Mouse (Mus musculus): ENCODE measurements around the gene Zfp296. TPM values are rescaled to one million over a fixed set of nuclear protein-coding genes. Genes with fewer than 3 reads are reported as not detected.
"Not testable (repeated sequence)": the region's sequence is repeated elsewhere in the genome, so short reads cannot be mapped to it uniquely, and the experiment has no call there.

The Zfp296 gene
- polyA plus RNA-seq, 1 experiment from 2014 or later, result not detected

- Histone ChIP-seq H3K27ac (ENCODE audit: low read length) (no peak overlapping the region), H3K27me3 (replicated peaks; ENCODE audit: control insufficient read depth, insufficient read depth, low read length) (no peaks in the 10 kb centered on the region), H3K4me3 (replicated peaks; ENCODE audit: low read length) (no peak overlapping the region), H3K36me3 (ENCODE audit: control insufficient read depth, insufficient read depth) (peaks cover 61% of the 10 kb centered on the region), H3K9ac (replicated peaks; ENCODE audit: low read depth, low read length) (no peak overlapping the region), H3K4me2 (ENCODE audit: low read length) (no peak overlapping the region), H3K4me1 (replicated peaks; ENCODE audit: control insufficient read depth, insufficient read depth, low read length) (no peaks in the 10 kb centered on the region), H3K9me3 (ENCODE audit: control insufficient read depth, low read length) (no peaks in the 10 kb centered on the region; the same call in 1 of the 2 replicates)
- ATAC-seq, result peak; percentile 48
- 48% methylated on average over 3 of the region's 3 CpGs for WGBS
Observed at GRCm38 (mm10) chr7:19589917-19590316, 12.8 kb downstream of the Zfp296 start.

- H3K4me1 ChIP-seq (replicated peaks; ENCODE audit: control insufficient read depth, insufficient read depth, low read length), result no peaks in the 10 kb centered on the region
- ATAC-seq, result no peak
- no peak overlapping the region for H3K9ac ChIP-seq (replicated peaks; ENCODE audit: low read depth, low read length)
- no peaks in the 10 kb centered on the region for H3K27me3 ChIP-seq (replicated peaks; ENCODE audit: control insufficient read depth, insufficient read depth, low read length)
- no peak overlapping the region for H3K27ac ChIP-seq (ENCODE audit: low read length)
- no peak overlapping the region for H3K4me3 ChIP-seq (replicated peaks; ENCODE audit: low read length)
- 94% methylated on average over 10 of the region's 10 CpGs for WGBS
- H3K4me2 ChIP-seq (ENCODE audit: low read length), result no peak overlapping the region
- H3K36me3 ChIP-seq (ENCODE audit: control insufficient read depth, insufficient read depth), result peaks cover 49% of the 10 kb centered on the region
- no peaks in the 10 kb centered on the region for H3K9me3 ChIP-seq (ENCODE audit: control insufficient read depth, low read length)
Observed at GRCm38 (mm10) chr7:19593061-19593730, 16.1 kb downstream of the Zfp296 start.

- ATAC-seq, result no peak; the same call in 1 of the 2 replicates
- peaks cover 9% of the 10 kb centered on the region for H3K36me3 ChIP-seq (ENCODE audit: control insufficient read depth, insufficient read depth)
- H3K9me3 ChIP-seq (ENCODE audit: control insufficient read depth, low read length), result no peaks in the 10 kb centered on the region
- no peak overlapping the region for H3K9ac ChIP-seq (replicated peaks; ENCODE audit: low read depth, low read length)
- H3K27me3 ChIP-seq (replicated peaks; ENCODE audit: control insufficient read depth, insufficient read depth, low read length), result no peaks in the 10 kb centered on the region
- WGBS, result 52% methylated on average over 5 of the region's 5 CpGs
- H3K4me2 ChIP-seq (ENCODE audit: low read length), result no peak overlapping the region
- no peak overlapping the region for H3K4me3 ChIP-seq (replicated peaks; ENCODE audit: low read length)
- peaks cover 29% of the 10 kb centered on the region for H3K4me1 ChIP-seq (replicated peaks; ENCODE audit: control insufficient read depth, insufficient read depth, low read length)
- H3K27ac ChIP-seq (ENCODE audit: low read length), result no peak overlapping the region
Observed at GRCm38 (mm10) chr7:19600562-19600961, 23.5 kb downstream of the Zfp296 start.

- Histone ChIP-seq H3K27me3 (replicated peaks; ENCODE audit: control insufficient read depth, insufficient read depth, low read length) (no peaks in the 10 kb centered on the region), H3K4me1 (replicated peaks; ENCODE audit: control insufficient read depth, insufficient read depth, low read length) (peaks cover 29% of the 10 kb centered on the region), H3K9me3 (ENCODE audit: control insufficient read depth, low read length) (no peaks in the 10 kb centered on the region), H3K9ac (replicated peaks; ENCODE audit: low read depth, low read length) (no peak overlapping the region), H3K36me3 (ENCODE audit: control insufficient read depth, insufficient read depth) (peaks cover 2% of the 10 kb centered on the region; the same call in 1 of the 2 replicates), H3K4me2 (ENCODE audit: low read length) (peak overlapping the region; percentile 57), H3K4me3 (replicated peaks; ENCODE audit: low read length) (peak overlapping the region; percentile 73; the same call in 1 of the 2 replicates), H3K27ac (ENCODE audit: low read length) (no peak overlapping the region)
- ATAC-seq, result no peak
- 76% methylated on average over 12 of the region's 12 CpGs for WGBS
Observed at GRCm38 (mm10) chr7:19603055-19603454, 26.0 kb downstream of the Zfp296 start.

GRCm38 (mm10) chr7:19603849-19604605 lies 26.9 kb downstream of the Zfp296 start, which contains the start of gene Clasrp:
Clasrp (minus strand) TSS chr7:19604486.
- peak; percentile 94 for ATAC-seq
- H3K9me3 ChIP-seq (ENCODE audit: control insufficient read depth, low read length), result no peaks in the 10 kb centered on the region
- peak within 1 kb of the TSS; percentile 57 for H3K4me2 ChIP-seq (ENCODE audit: low read length)
- under 1% methylated on average over 56 of the region's 57 CpGs for WGBS
- no peaks in the 10 kb centered on the region for H3K27me3 ChIP-seq (replicated peaks; ENCODE audit: control insufficient read depth, insufficient read depth, low read length)
- H3K27ac ChIP-seq (ENCODE audit: low read length), result peak within 1 kb of the TSS; percentile 48
- no peaks in the 10 kb centered on the region for H3K36me3 ChIP-seq (ENCODE audit: control insufficient read depth, insufficient read depth)
- H3K9ac ChIP-seq (replicated peaks; ENCODE audit: low read depth, low read length), result peak within 1 kb of the TSS; percentile 84
- H3K4me1 ChIP-seq (replicated peaks; ENCODE audit: control insufficient read depth, insufficient read depth, low read length), result peaks cover 29% of the 10 kb centered on the region
- peak within 1 kb of the TSS; percentile 73 for H3K4me3 ChIP-seq (replicated peaks; ENCODE audit: low read length)

- not testable (repeated sequence) for H3K9me3 ChIP-seq (ENCODE audit: control insufficient read depth, low read length); H3K36me3 ChIP-seq (ENCODE audit: control insufficient read depth, insufficient read depth); H3K27me3 ChIP-seq (replicated peaks; ENCODE audit: control insufficient read depth, insufficient read depth, low read length)
- Histone ChIP-seq H3K4me2 (ENCODE audit: low read length) (peak overlapping the region; percentile 57), H3K9ac (replicated peaks; ENCODE audit: low read depth, low read length) (peak overlapping the region; percentile 84; the same call in 1 of the 2 replicates), H3K27ac (ENCODE audit: low read length) (peak overlapping the region; percentile 48; the same call in 1 of the 2 replicates), H3K4me3 (replicated peaks; ENCODE audit: low read length) (peak overlapping the region; percentile 73), H3K4me1 (replicated peaks; ENCODE audit: control insufficient read depth, insufficient read depth, low read length) (peaks cover 29% of the 10 kb centered on the region)
- peak; percentile 3; the same call in 1 of the 2 replicates for ATAC-seq
- 60% methylated on average over 10 of the region's 10 CpGs for WGBS
Observed at GRCm38 (mm10) chr7:19604606-19605214, 27.6 kb downstream of the Zfp296 start.

GRCm38 (mm10) chr7:19607291-19607690 lies 30.2 kb downstream of the Zfp296 start:
- no peak for ATAC-seq
- H3K4me1 ChIP-seq (replicated peaks; ENCODE audit: control insufficient read depth, insufficient read depth, low read length), result peaks cover 15% of the 10 kb centered on the region
- 84% methylated on average over 5 of the region's 5 CpGs for whole genome bisulfite sequencing
- no peak overlapping the region for H3K4me3 ChIP-seq (replicated peaks; ENCODE audit: low read length)
- no peak overlapping the region for H3K4me2 ChIP-seq (ENCODE audit: low read length)
- H3K9ac ChIP-seq (replicated peaks; ENCODE audit: low read depth, low read length), result no peak overlapping the region
- H3K9me3 ChIP-seq (ENCODE audit: control insufficient read depth, low read length), result no peaks in the 10 kb centered on the region
- no peak overlapping the region for H3K27ac ChIP-seq (ENCODE audit: low read length)
- H3K36me3 ChIP-seq (ENCODE audit: control insufficient read depth, insufficient read depth), result no peaks in the 10 kb centered on the region
- H3K27me3 ChIP-seq (replicated peaks; ENCODE audit: control insufficient read depth, insufficient read depth, low read length), result no peaks in the 10 kb centered on the region

- Histone ChIP-seq H3K4me1 (replicated peaks; ENCODE audit: control insufficient read depth, insufficient read depth, low read length) (no peaks in the 10 kb centered on the region), H3K27ac (ENCODE audit: low read length) (no peak overlapping the region), H3K27me3 (replicated peaks; ENCODE audit: control insufficient read depth, insufficient read depth, low read length) (no peaks in the 10 kb centered on the region), H3K9ac (replicated peaks; ENCODE audit: low read depth, low read length) (no peak overlapping the region), H3K36me3 (ENCODE audit: control insufficient read depth, insufficient read depth) (no peaks in the 10 kb centered on the region), H3K9me3 (ENCODE audit: control insufficient read depth, low read length) (no peaks in the 10 kb centered on the region), H3K4me3 (replicated peaks; ENCODE audit: low read length) (no peak overlapping the region), H3K4me2 (ENCODE audit: low read length) (no peak overlapping the region)
- ATAC-seq, result no peak
- WGBS, result 92% methylated on average over 12 of the region's 12 CpGs
Observed at GRCm38 (mm10) chr7:19609641-19610332, 32.7 kb downstream of the Zfp296 start.

- Histone ChIP-seq H3K27me3 (replicated peaks; ENCODE audit: control insufficient read depth, insufficient read depth, low read length) (no peaks in the 10 kb centered on the region), H3K27ac (ENCODE audit: low read length) (no peak overlapping the region), H3K9me3 (ENCODE audit: control insufficient read depth, low read length) (no peaks in the 10 kb centered on the region), H3K36me3 (ENCODE audit: control insufficient read depth, insufficient read depth) (no peaks in the 10 kb centered on the region), H3K9ac (replicated peaks; ENCODE audit: low read depth, low read length) (no peak overlapping the region), H3K4me3 (replicated peaks; ENCODE audit: low read length) (no peak overlapping the region), H3K4me2 (ENCODE audit: low read length) (no peak overlapping the region), H3K4me1 (replicated peaks; ENCODE audit: control insufficient read depth, insufficient read depth, low read length) (no peaks in the 10 kb centered on the region)
- no peak for ATAC-seq
- WGBS, result 68% methylated on average over 5 of the region's 5 CpGs
Observed at GRCm38 (mm10) chr7:19610969-19611368, 33.9 kb downstream of the Zfp296 start.

Data from forebrain, embryonic 16.5 days (tissue).